Mouse (Mus musculus): Measurements from ENCODE around the gene Cacna2d3. TPM values are rescaled to one million over a fixed set of nuclear protein-coding genes. Genes with fewer than 3 reads are reported as not detected.
A peak's percentile ranks its signal among the peaks of the same experiment; 100 is the strongest.

Gene Cacna2d3
- polyA plus RNA-seq, 1 experiment = 4.6 TPM

DNA sequence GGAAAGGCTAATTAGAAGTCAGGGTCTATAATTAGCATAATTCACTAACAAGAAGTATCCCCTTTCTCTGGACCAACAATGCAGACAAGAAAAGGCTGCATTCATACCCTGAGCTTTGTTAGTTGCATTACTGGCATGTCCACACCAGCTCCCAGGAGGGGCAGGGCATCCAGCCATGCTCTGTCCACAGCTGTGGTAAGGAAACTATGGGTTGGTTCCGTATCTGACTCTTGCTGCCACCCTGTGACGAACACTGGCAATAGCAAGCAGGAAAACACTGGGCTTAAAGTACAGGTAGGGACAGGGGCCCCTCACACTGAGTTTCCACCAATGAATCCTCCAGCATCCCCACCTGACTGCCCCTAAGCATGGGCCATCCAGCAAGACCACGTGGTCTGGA is 25.5 kb downstream of the Cacna2d3 start:
- H3K27ac ChIP-seq (ENCODE audit: control insufficient read depth, insufficient read depth, low read depth, low read length) = no peak overlapping the region
- TF ChIP-seq CTCF (IDR thresholded peaks at IDR 0.05; ENCODE audit: control insufficient read depth, insufficient read depth, insufficient replicate concordance, low read depth, low read length) (peak; percentile 49; the same call in 1 of the 2 replicates), POLR2A (IDR thresholded peaks at IDR 0.05; ENCODE audit: control insufficient read depth, low read depth, low read length) (no peak)
- no peaks in the 10 kb centered on the region for H3K4me1 ChIP-seq (ENCODE audit: control insufficient read depth, insufficient read depth, low read length)
- H3K36me3 ChIP-seq (ENCODE audit: control insufficient read depth, insufficient read depth, low read length) = no peaks in the 10 kb centered on the region
- H3K27me3 ChIP-seq (ENCODE audit: control insufficient read depth, insufficient read depth, low read length) = no peaks in the 10 kb centered on the region
- no peak overlapping the region for H3K4me3 ChIP-seq (ENCODE audit: control insufficient read depth, low read depth, low read length)

DNA sequence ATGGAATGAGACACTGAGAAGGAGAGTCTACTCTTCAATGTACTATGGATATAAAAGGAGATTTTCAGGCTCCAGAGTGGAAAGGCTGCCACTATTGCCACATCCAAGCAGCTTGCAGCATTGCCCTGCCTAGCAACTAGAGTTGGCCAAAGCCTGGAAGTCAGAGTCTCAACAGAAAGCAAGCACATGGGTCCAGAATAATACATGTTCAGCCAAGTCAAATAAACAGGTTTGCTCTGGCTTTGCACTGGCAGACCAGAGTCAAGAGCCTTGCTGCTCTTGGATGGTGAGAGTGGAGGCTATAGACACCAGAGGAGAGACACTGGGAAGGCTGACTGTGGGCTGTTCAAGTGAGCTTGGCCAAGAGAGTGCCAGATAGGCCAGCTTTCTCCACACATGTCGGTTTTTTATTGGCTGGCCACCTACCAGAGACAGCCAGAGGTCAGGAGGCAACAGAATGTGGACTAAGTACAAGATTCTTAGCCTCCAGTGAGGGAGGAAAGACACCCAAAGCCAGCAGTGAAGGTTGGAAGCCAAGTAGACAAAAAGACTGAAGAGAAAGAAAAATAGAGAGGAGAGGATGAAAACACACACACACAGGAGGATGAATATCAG is 49.1 kb downstream of the Cacna2d3 start:
- Histone ChIP-seq H3K27ac (ENCODE audit: control insufficient read depth, insufficient read depth, low read depth, low read length) (no peak overlapping the region), H3K4me3 (ENCODE audit: control insufficient read depth, low read depth, low read length) (no peak overlapping the region), H3K27me3 (ENCODE audit: control insufficient read depth, insufficient read depth, low read length) (no peaks in the 10 kb centered on the region), H3K4me1 (ENCODE audit: control insufficient read depth, insufficient read depth, low read length) (no peaks in the 10 kb centered on the region), H3K36me3 (ENCODE audit: control insufficient read depth, insufficient read depth, low read length) (no peaks in the 10 kb centered on the region)
- no peak for TF ChIP-seq POLR2A (IDR thresholded peaks at IDR 0.05; ENCODE audit: control insufficient read depth, low read depth, low read length)
- TF ChIP-seq CTCF (IDR thresholded peaks at IDR 0.05; ENCODE audit: control insufficient read depth, insufficient read depth, insufficient replicate concordance, low read depth, low read length) = no peak

GRCm38 (mm10) chr14:29669826-29670225 is 51.8 kb downstream of the Cacna2d3 start:
- Histone ChIP-seq H3K4me1 (ENCODE audit: control insufficient read depth, insufficient read depth, low read length) (no peaks in the 10 kb centered on the region), H3K36me3 (ENCODE audit: control insufficient read depth, insufficient read depth, low read length) (no peaks in the 10 kb centered on the region), H3K4me3 (ENCODE audit: control insufficient read depth, low read depth, low read length) (no peak overlapping the region), H3K27ac (ENCODE audit: control insufficient read depth, insufficient read depth, low read depth, low read length) (no peak overlapping the region), H3K27me3 (ENCODE audit: control insufficient read depth, insufficient read depth, low read length) (no peaks in the 10 kb centered on the region)
- TF ChIP-seq POLR2A (IDR thresholded peaks at IDR 0.05; ENCODE audit: control insufficient read depth, low read depth, low read length) (no peak), CTCF (IDR thresholded peaks at IDR 0.05; ENCODE audit: control insufficient read depth, insufficient read depth, insufficient replicate concordance, low read depth, low read length) (no peak)

- no peaks in the 10 kb centered on the region for H3K27me3 ChIP-seq (ENCODE audit: control insufficient read depth, insufficient read depth, low read length)
- no peak overlapping the region for H3K4me3 ChIP-seq (ENCODE audit: control insufficient read depth, low read depth, low read length)
- no peak overlapping the region for H3K27ac ChIP-seq (ENCODE audit: control insufficient read depth, insufficient read depth, low read depth, low read length)
- no peak for TF ChIP-seq CTCF (IDR thresholded peaks at IDR 0.05; ENCODE audit: control insufficient read depth, insufficient read depth, insufficient replicate concordance, low read depth, low read length)
- TF ChIP-seq POLR2A (IDR thresholded peaks at IDR 0.05; ENCODE audit: control insufficient read depth, low read depth, low read length) = no peak
- no peaks in the 10 kb centered on the region for H3K4me1 ChIP-seq (ENCODE audit: control insufficient read depth, insufficient read depth, low read length)
- H3K36me3 ChIP-seq (ENCODE audit: control insufficient read depth, insufficient read depth, low read length) = no peaks in the 10 kb centered on the region
Measured at GRCm38 (mm10) chr14:29657006-29657405, 64.7 kb downstream of the Cacna2d3 start.

GRCm38 (mm10) chr14:29650591-29650990 is 71.1 kb downstream of the Cacna2d3 start:
- Histone ChIP-seq H3K4me3 (ENCODE audit: control insufficient read depth, low read depth, low read length) (no peak overlapping the region), H3K27ac (ENCODE audit: control insufficient read depth, insufficient read depth, low read depth, low read length) (no peak overlapping the region), H3K4me1 (ENCODE audit: control insufficient read depth, insufficient read depth, low read length) (no peaks in the 10 kb centered on the region), H3K36me3 (ENCODE audit: control insufficient read depth, insufficient read depth, low read length) (no peaks in the 10 kb centered on the region), H3K27me3 (ENCODE audit: control insufficient read depth, insufficient read depth, low read length) (no peaks in the 10 kb centered on the region)
- TF ChIP-seq CTCF (IDR thresholded peaks at IDR 0.05; ENCODE audit: control insufficient read depth, insufficient read depth, insufficient replicate concordance, low read depth, low read length) (no peak), POLR2A (IDR thresholded peaks at IDR 0.05; ENCODE audit: control insufficient read depth, low read depth, low read length) (no peak)

GRCm38 (mm10) chr14:29648721-29649120 is 72.9 kb downstream of the Cacna2d3 start:
- Histone ChIP-seq H3K4me1 (ENCODE audit: control insufficient read depth, insufficient read depth, low read length) (no peaks in the 10 kb centered on the region), H3K27ac (ENCODE audit: control insufficient read depth, insufficient read depth, low read depth, low read length) (peak overlapping the region; percentile 17)

GRCm38 (mm10) chr14:29645421-29645820 is 76.2 kb downstream of the Cacna2d3 start:
- Histone ChIP-seq H3K36me3 (ENCODE audit: control insufficient read depth, insufficient read depth, low read length) (no peaks in the 10 kb centered on the region), H3K27me3 (ENCODE audit: control insufficient read depth, insufficient read depth, low read length) (no peaks in the 10 kb centered on the region), H3K4me3 (ENCODE audit: control insufficient read depth, low read depth, low read length) (no peak overlapping the region), H3K27ac (ENCODE audit: control insufficient read depth, insufficient read depth, low read depth, low read length) (no peak overlapping the region), H3K4me1 (ENCODE audit: control insufficient read depth, insufficient read depth, low read length) (no peaks in the 10 kb centered on the region)
- TF ChIP-seq POLR2A (IDR thresholded peaks at IDR 0.05; ENCODE audit: control insufficient read depth, low read depth, low read length) (no peak), CTCF (IDR thresholded peaks at IDR 0.05; ENCODE audit: control insufficient read depth, insufficient read depth, insufficient replicate concordance, low read depth, low read length) (no peak)

More at GRCm38 (mm10) chr14:29648721-29649120, 72.9 kb downstream of the Cacna2d3 start:
- H3K36me3 ChIP-seq (ENCODE audit: control insufficient read depth, insufficient read depth, low read length) = no peaks in the 10 kb centered on the region
- no peak overlapping the region for H3K4me3 ChIP-seq (ENCODE audit: control insufficient read depth, low read depth, low read length)
- TF ChIP-seq CTCF (IDR thresholded peaks at IDR 0.05; ENCODE audit: control insufficient read depth, insufficient read depth, insufficient replicate concordance, low read depth, low read length) (no peak), POLR2A (IDR thresholded peaks at IDR 0.05; ENCODE audit: control insufficient read depth, low read depth, low read length) (no peak)
- H3K27me3 ChIP-seq (ENCODE audit: control insufficient read depth, insufficient read depth, low read length) = no peaks in the 10 kb centered on the region

Data from testis, adult 2 months (tissue).